In genomic region chr11:59611646-59612045, GRCm38 (mm10) we compare ENCODE assay signal across 32 mouse cellular contexts. TPM values are rescaled to one million over a fixed set of nuclear protein-coding genes. Genes with fewer than 3 reads are reported as not detected.
"Had no signal": no experiment of that assay in that cellular context is flagged by ENCODE, and none has a peak within 500 bp of the region (broad histone marks: within the 10 kb centered on the region; RNA-seq: fewer than 3 reads in every experiment).

No protein-coding gene starts in this region.

- H3K36me3 ChIP-seq: kidney, embryonic 15.5 days; limb, embryonic 12.5 days; limb, embryonic 15.5 days; midbrain, embryonic 10.5 days; midbrain, embryonic 13.5 days had no signal

- H3K4me3 ChIP-seq: kidney, embryonic 15.5 days; limb, embryonic 12.5 days; limb, embryonic 15.5 days; megakaryocyte, embryonic 14.5 days; midbrain, embryonic 10.5 days; midbrain, embryonic 13.5 days had no signal

- H3K4me1 ChIP-seq: kidney, embryonic 15.5 days; limb, embryonic 12.5 days; limb, embryonic 15.5 days; megakaryocyte, embryonic 14.5 days; midbrain, embryonic 13.5 days had no signal

- H3K9ac ChIP-seq: kidney, embryonic 15.5 days; limb, embryonic 12.5 days; limb, embryonic 15.5 days; liver, embryonic 14.5 days; liver, postnatal 0 days; midbrain, embryonic 13.5 days had no signal

- DNase-seq: kidney, adult 8-10 months; kidney, postnatal 10 days; kidney, postnatal 36 days; layer of hippocampus, postnatal 36 days; left cerebral cortex, postnatal 4 days; liver, postnatal 0 days; right cerebral cortex, adult 18-20 months; right cerebral cortex, postnatal 14 days; right cerebral cortex, postnatal 4 days; thymus, adult 2 months; thymus, postnatal 14 days; thymus, postnatal 4 days had no signal

- ATAC-seq: intestine, postnatal 0 days; liver, postnatal 0 days; midbrain, embryonic 13.5 days; midbrain, embryonic 16.5 days had no signal

- H3K9me3 ChIP-seq: kidney, embryonic 15.5 days; limb, embryonic 12.5 days; limb, embryonic 15.5 days; megakaryocyte, embryonic 14.5 days; midbrain, embryonic 10.5 days; midbrain, embryonic 13.5 days had no signal

- H3K4me2 ChIP-seq: kidney, embryonic 15.5 days; limb, embryonic 12.5 days; limb, embryonic 15.5 days; liver, embryonic 11.5 days; midbrain, embryonic 13.5 days had no signal

- H3K27me3 ChIP-seq: kidney, embryonic 15.5 days; limb, embryonic 12.5 days; limb, embryonic 15.5 days; midbrain, embryonic 13.5 days had no signal

- H3K27ac ChIP-seq: kidney, embryonic 15.5 days; limb, embryonic 12.5 days; limb, embryonic 15.5 days; liver, embryonic 14.5 days; midbrain, embryonic 10.5 days; midbrain, embryonic 13.5 days; stomach, postnatal 0 days had no signal

RNA-seq across cellular contexts. Expression of gene Olfr223, which starts 18.6 kb away (rescaled TPM):
- total RNA-seq: layer of hippocampus, adult 8-10 months; layer of hippocampus, postnatal 10 days; layer of hippocampus, postnatal 36 days; left cerebral cortex, adult 8-10 months; left cerebral cortex, postnatal 14 days; left cerebral cortex, postnatal 4 days; monocyte, adult 5-6 weeks had no signal
- polyA plus RNA-seq: intestine, postnatal 0 days; kidney, embryonic 15.5 days; limb, embryonic 12.5 days; limb, embryonic 15.5 days; liver, embryonic 11.5 days; liver, embryonic 14.5 days; liver, postnatal 0 days; lung, embryonic 16.5 days; midbrain, embryonic 10.5 days; midbrain, embryonic 13.5 days; midbrain, embryonic 16.5 days; neural tube, embryonic 11.5 days; neural tube, embryonic 14.5 days; stomach, embryonic 14.5 days; stomach, postnatal 0 days; thymus, adult 2 months had no signal

RNA-seq across cellular contexts. Expression of gene Olfr222, which starts 35.6 kb away (rescaled TPM):
- total RNA-seq: layer of hippocampus, adult 8-10 months; layer of hippocampus, postnatal 10 days; layer of hippocampus, postnatal 36 days; left cerebral cortex, adult 8-10 months; left cerebral cortex, postnatal 14 days; left cerebral cortex, postnatal 4 days; monocyte, adult 5-6 weeks had no signal
- polyA plus RNA-seq: intestine, postnatal 0 days; kidney, embryonic 15.5 days; limb, embryonic 12.5 days; limb, embryonic 15.5 days; liver, embryonic 11.5 days; liver, embryonic 14.5 days; liver, postnatal 0 days; lung, embryonic 16.5 days; midbrain, embryonic 10.5 days; midbrain, embryonic 13.5 days; midbrain, embryonic 16.5 days; neural tube, embryonic 11.5 days; stomach, embryonic 14.5 days; stomach, postnatal 0 days had no signal
